In the genomic region with DNA sequence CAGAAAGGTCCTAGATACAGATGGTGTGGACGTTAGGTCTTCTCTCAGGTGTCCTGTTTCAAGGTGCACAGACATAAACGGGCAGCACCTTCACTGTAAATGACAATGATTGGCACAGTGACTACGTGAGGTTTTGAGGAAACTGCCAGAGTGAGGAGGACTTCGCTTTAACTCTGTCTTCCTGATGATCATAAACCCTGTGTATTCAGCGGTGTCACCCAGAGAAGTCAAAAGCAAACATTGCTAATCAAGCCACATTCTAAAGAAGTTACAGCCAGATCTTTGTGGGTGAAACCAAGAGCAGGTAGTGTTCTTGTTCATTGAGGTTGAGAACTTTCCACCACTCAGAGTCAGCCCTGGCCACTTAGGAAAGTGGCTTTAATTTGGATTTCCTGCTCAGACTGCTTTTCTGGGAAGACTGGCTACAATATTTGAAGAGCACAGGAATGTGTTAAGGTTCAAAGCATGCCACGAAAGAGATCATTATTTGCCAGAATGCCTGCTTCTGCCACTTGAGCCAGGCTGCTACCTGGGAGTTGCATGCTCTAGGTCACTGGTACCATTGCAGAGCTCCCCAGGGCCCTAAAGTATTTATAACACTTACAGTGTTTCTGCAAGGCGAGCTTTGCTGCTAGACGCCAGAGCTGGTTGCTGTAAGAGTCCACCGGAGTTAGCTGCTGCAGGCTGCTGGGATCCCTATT, we compare ENCODE assay signal across 13 mouse cellular contexts. TPM values are rescaled to one million over a fixed set of nuclear protein-coding genes. Genes with fewer than 3 reads are reported as not detected.
"Had no signal": no experiment of that assay in that cellular context is flagged by ENCODE, and none has a peak within 500 bp of the region (broad histone marks: within the 10 kb centered on the region; RNA-seq: fewer than 3 reads in every experiment).

No protein-coding gene starts in this region.

- H3K4me1 ChIP-seq: liver, embryonic 15.5 days; midbrain, embryonic 15.5 days; neural tube, embryonic 12.5 days had no signal

- H3K36me3 ChIP-seq: liver, embryonic 15.5 days; midbrain, embryonic 15.5 days; neural tube, embryonic 12.5 days had no signal

- H3K27ac ChIP-seq: layer of hippocampus, adult 2 months; liver, embryonic 15.5 days; midbrain, embryonic 15.5 days; neural tube, embryonic 12.5 days; stomach, postnatal 0 days had no signal

- H3K4me2 ChIP-seq: liver, embryonic 11.5 days; liver, embryonic 15.5 days; midbrain, embryonic 15.5 days; neural tube, embryonic 12.5 days had no signal

- DNase-seq: kidney, adult 18-20 months; kidney, postnatal 10 days; kidney, postnatal 4 days; lung, adult 2 months; thymus, postnatal 4 days had no signal

- H3K27me3 ChIP-seq: midbrain, embryonic 15.5 days; neural tube, embryonic 12.5 days had no signal

- H3K9me3 ChIP-seq: liver, embryonic 15.5 days; midbrain, embryonic 15.5 days; neural tube, embryonic 12.5 days had no signal

- H3K4me3 ChIP-seq: layer of hippocampus, adult 2 months; liver, embryonic 15.5 days; midbrain, embryonic 15.5 days; neural tube, embryonic 12.5 days had no signal

- ATAC-seq: midbrain, embryonic 15.5 days had no signal

- H3K9ac ChIP-seq: liver, embryonic 15.5 days; midbrain, embryonic 15.5 days; neural tube, embryonic 12.5 days had no signal

RNA-seq across cellular contexts. Expression of a gene that starts 35.5 kb away (rescaled TPM):
- polyA plus RNA-seq: kidney, embryonic 14.5 days; limb, embryonic 14.5 days; liver, embryonic 15.5 days; midbrain, embryonic 15.5 days; neural tube, embryonic 12.5 days; stomach, postnatal 0 days had no signal
